Comparison of ENCODE assay signal across 17 mouse cellular contexts in genomic region chr7:124777822-124778221, GRCm38 (mm10).
DNase-seq lines count a peak whose midpoint lies in the region; ATAC-seq and TF ChIP-seq lines count a peak whose summit lies in the region.
"Had no signal": no experiment of that assay in that cellular context is flagged by ENCODE, and none has a peak within 500 bp of the region (broad histone marks: within the 10 kb centered on the region; RNA-seq: fewer than 3 reads in every experiment).

No protein-coding gene starts in this region.

- no peak for TF ChIP-seq CTCF in kidney, postnatal 0 days (IDR thresholded peaks at IDR 0.05; ENCODE audit: low read depth)
- no peak for TF ChIP-seq CTCF in midbrain, postnatal 0 days (IDR thresholded peaks at IDR 0.05)

- no peaks in the 10 kb centered on the region for H3K36me3 ChIP-seq in kidney, postnatal 0 days (ENCODE audit: insufficient read depth, low read length)
- H3K36me3 ChIP-seq in lung, embryonic 15.5 days: no peaks in the 10 kb centered on the region
- no peaks in the 10 kb centered on the region for H3K36me3 ChIP-seq in midbrain, postnatal 0 days (ENCODE audit: insufficient read depth, low read length)
- H3K36me3 ChIP-seq in midbrain, embryonic 14.5 days (ENCODE audit: control insufficient read depth, insufficient read depth, low read length): no peaks in the 10 kb centered on the region
- no peaks in the 10 kb centered on the region for H3K36me3 ChIP-seq in forebrain, embryonic 12.5 days (replicated peaks)
- H3K36me3 ChIP-seq: embryonic facial prominence, embryonic 13.5 days; heart, embryonic 13.5 days had no signal

- no peak overlapping the region for H3K4me2 ChIP-seq in kidney, postnatal 0 days (ENCODE audit: low read length)
- no peak overlapping the region for H3K4me2 ChIP-seq in lung, embryonic 15.5 days
- H3K4me2 ChIP-seq in midbrain, postnatal 0 days (ENCODE audit: low read depth, low read length, poor library complexity, severe bottlenecking): no peak overlapping the region
- no peak overlapping the region for H3K4me2 ChIP-seq in midbrain, embryonic 14.5 days (ENCODE audit: low read length)
- no peak overlapping the region for H3K4me2 ChIP-seq in forebrain, embryonic 12.5 days
- H3K4me2 ChIP-seq: embryonic facial prominence, embryonic 13.5 days; forebrain, embryonic 13.5 days; heart, embryonic 13.5 days had no signal

- H3K27me3 ChIP-seq in kidney, postnatal 0 days (ENCODE audit: insufficient read depth, low read length): no peaks in the 10 kb centered on the region
- no peaks in the 10 kb centered on the region for H3K27me3 ChIP-seq in lung, embryonic 15.5 days
- no peaks in the 10 kb centered on the region for H3K27me3 ChIP-seq in midbrain, postnatal 0 days (ENCODE audit: insufficient read depth, low read length)
- H3K27me3 ChIP-seq in midbrain, embryonic 14.5 days (ENCODE audit: control insufficient read depth, insufficient read depth, low read length): no peaks in the 10 kb centered on the region
- H3K27me3 ChIP-seq in forebrain, embryonic 12.5 days: no peaks in the 10 kb centered on the region
- H3K27me3 ChIP-seq: embryonic facial prominence, embryonic 13.5 days; forebrain, embryonic 13.5 days; heart, embryonic 13.5 days had no signal

- no peaks in the 10 kb centered on the region for H3K4me1 ChIP-seq in kidney, postnatal 0 days (replicated peaks; ENCODE audit: insufficient read depth, low read length)
- H3K4me1 ChIP-seq in lung, embryonic 15.5 days: no peaks in the 10 kb centered on the region
- H3K4me1 ChIP-seq in midbrain, postnatal 0 days (ENCODE audit: insufficient read depth, low read length): no peaks in the 10 kb centered on the region
- no peaks in the 10 kb centered on the region for H3K4me1 ChIP-seq in midbrain, embryonic 14.5 days (ENCODE audit: control insufficient read depth, insufficient read depth, low read length)
- no peaks in the 10 kb centered on the region; the same call in 1 of the 2 replicates for H3K4me1 ChIP-seq in forebrain, embryonic 12.5 days
- H3K4me1 ChIP-seq: embryonic facial prominence, embryonic 13.5 days; forebrain, embryonic 13.5 days; heart, embryonic 13.5 days had no signal

- H3K9ac ChIP-seq in kidney, postnatal 0 days (ENCODE audit: low read depth, low read length): no peak overlapping the region
- H3K9ac ChIP-seq in lung, embryonic 15.5 days: no peak overlapping the region
- H3K9ac ChIP-seq in midbrain, postnatal 0 days (replicated peaks; ENCODE audit: low read length, poor library complexity, severe bottlenecking): no peak overlapping the region
- no peak overlapping the region for H3K9ac ChIP-seq in midbrain, embryonic 14.5 days (replicated peaks; ENCODE audit: low read length)
- H3K9ac ChIP-seq in forebrain, embryonic 12.5 days: no peak overlapping the region
- H3K9ac ChIP-seq: embryonic facial prominence, embryonic 13.5 days; forebrain, embryonic 13.5 days; forebrain, postnatal 0 days; heart, embryonic 13.5 days had no signal

- no peak overlapping the region for H3K4me3 ChIP-seq in kidney, postnatal 0 days (replicated peaks; ENCODE audit: low read depth, low read length)
- no peak overlapping the region for H3K4me3 ChIP-seq in lung, embryonic 15.5 days
- H3K4me3 ChIP-seq in midbrain, postnatal 0 days (ENCODE audit: low read depth, low read length): no peak overlapping the region
- no peak overlapping the region for H3K4me3 ChIP-seq in midbrain, embryonic 14.5 days (replicated peaks; ENCODE audit: low read depth, low read length)
- no peak overlapping the region for H3K4me3 ChIP-seq in forebrain, embryonic 12.5 days (replicated peaks)
- H3K4me3 ChIP-seq: embryonic facial prominence, embryonic 13.5 days; forebrain, embryonic 13.5 days; gastrocnemius, adult 2 months; heart, embryonic 13.5 days had no signal

- H3K27ac ChIP-seq in kidney, postnatal 0 days: 0 out of 2 replicates have a peak overlapping the region, but pooled peaks have one; percentile 1
- no peak overlapping the region for H3K27ac ChIP-seq in lung, embryonic 15.5 days
- no peak overlapping the region for H3K27ac ChIP-seq in midbrain, postnatal 0 days (ENCODE audit: low read depth, low read length)
- no peak overlapping the region for H3K27ac ChIP-seq in midbrain, embryonic 14.5 days (replicated peaks; ENCODE audit: low read depth, low read length)
- no peak overlapping the region for H3K27ac ChIP-seq in forebrain, embryonic 12.5 days
- H3K27ac ChIP-seq: embryonic facial prominence, embryonic 13.5 days; forebrain, embryonic 13.5 days; gastrocnemius, adult 2 months; heart, embryonic 13.5 days had no signal

- no peaks in the 10 kb centered on the region for H3K9me3 ChIP-seq in kidney, postnatal 0 days (replicated peaks; ENCODE audit: low read length)
- H3K9me3 ChIP-seq in lung, embryonic 15.5 days: no peaks in the 10 kb centered on the region
- no peaks in the 10 kb centered on the region for H3K9me3 ChIP-seq in midbrain, postnatal 0 days (ENCODE audit: low read length)
- no peaks in the 10 kb centered on the region for H3K9me3 ChIP-seq in midbrain, embryonic 14.5 days (ENCODE audit: control insufficient read depth, low read length)
- no peaks in the 10 kb centered on the region for H3K9me3 ChIP-seq in forebrain, embryonic 12.5 days
- H3K9me3 ChIP-seq: embryonic facial prominence, embryonic 13.5 days; forebrain, embryonic 13.5 days; heart, embryonic 13.5 days had no signal

- DNase-seq in kidney, postnatal 0 days (ENCODE audit: low spot score): no peak
- DNase-seq in kidney, adult 8-10 months: no peak
- DNase-seq in lung, postnatal 4 days: no peak
- peak; percentile 5 for DNase-seq in midbrain, postnatal 0 days (ENCODE audit: low spot score)
- no peak for DNase-seq in midbrain, embryonic 14.5 days
- DNase-seq: adrenal gland, postnatal 10 days; cerebellum, adult 11-12 months; cerebellum, adult 9-10 months; cerebellum, postnatal 36 days; forebrain, postnatal 0 days; heart, postnatal 36 days had no signal

- ATAC-seq in kidney, postnatal 0 days (replicated peaks; ENCODE audit: low FRiP score, low read depth): no peak
- ATAC-seq in lung, embryonic 15.5 days (ENCODE audit: borderline replicate concordance, extremely low read depth, low FRiP score, low TSS enrichment): peak; percentile 42; the same call in 1 of the 2 replicates
- ATAC-seq in midbrain, postnatal 0 days (ENCODE audit: low FRiP score): no peak
- ATAC-seq in midbrain, embryonic 14.5 days (ENCODE audit: low FRiP score, low TSS enrichment): no peak
- no peak for ATAC-seq in forebrain, embryonic 12.5 days (ENCODE audit: low FRiP score)
- ATAC-seq: forebrain, embryonic 13.5 days; forebrain, postnatal 0 days had no signal

- WGBS in kidney, postnatal 0 days: 79% methylated on average over 1 of the region's 1 CpGs
- WGBS in lung, embryonic 15.5 days: 24% methylated on average over 1 of the region's 1 CpGs
- 84% methylated on average over 1 of the region's 1 CpGs for WGBS in midbrain, postnatal 0 days
- 78% methylated on average over 1 of the region's 1 CpGs for WGBS in midbrain, embryonic 14.5 days
- 100% methylated on average over 1 of the region's 1 CpGs for WGBS in forebrain, embryonic 12.5 days
